Mouse (Mus musculus): Measurements from ENCODE around the gene Iqgap1. TPM values are rescaled to one million over a fixed set of nuclear protein-coding genes. Genes with fewer than 3 reads are reported as not detected.

The Iqgap1 gene
- total and polyA plus RNA-seq, 3 experiments: 20.6 to 87.9 (median 58.8) TPM

- no peak for TF ChIP-seq UBTF (IDR thresholded peaks at IDR 0.05; ENCODE audit: borderline replicate concordance, insufficient read depth, low read depth, low read length)
- TF ChIP-seq HCFC1 (IDR thresholded peaks at IDR 0.05; ENCODE audit: low read depth, low read length): peak; percentile 66
- no peak for TF ChIP-seq USF1 (IDR thresholded peaks at IDR 0.05; ENCODE audit: low read depth, low read length)
- TF ChIP-seq POLR2A (IDR thresholded peaks at IDR 0.05; ENCODE audit: control insufficient read depth in 1 of 2, insufficient read depth in 1 of 2, low read depth in 1 of 2, low read length in 2 of 2, poor library complexity in 1 of 2): peak; percentile 47 to 85; a peak in 2 of 4 replicates
- TF ChIP-seq MAZ (IDR thresholded peaks at IDR 0.05; ENCODE audit: low read depth, low read length): peak; percentile 48; the same call in 1 of the 2 replicates
Observed at GRCm38 (mm10) chr7:80803173-80803872, 22.5 kb downstream of the Iqgap1 start (continued).

DNA sequence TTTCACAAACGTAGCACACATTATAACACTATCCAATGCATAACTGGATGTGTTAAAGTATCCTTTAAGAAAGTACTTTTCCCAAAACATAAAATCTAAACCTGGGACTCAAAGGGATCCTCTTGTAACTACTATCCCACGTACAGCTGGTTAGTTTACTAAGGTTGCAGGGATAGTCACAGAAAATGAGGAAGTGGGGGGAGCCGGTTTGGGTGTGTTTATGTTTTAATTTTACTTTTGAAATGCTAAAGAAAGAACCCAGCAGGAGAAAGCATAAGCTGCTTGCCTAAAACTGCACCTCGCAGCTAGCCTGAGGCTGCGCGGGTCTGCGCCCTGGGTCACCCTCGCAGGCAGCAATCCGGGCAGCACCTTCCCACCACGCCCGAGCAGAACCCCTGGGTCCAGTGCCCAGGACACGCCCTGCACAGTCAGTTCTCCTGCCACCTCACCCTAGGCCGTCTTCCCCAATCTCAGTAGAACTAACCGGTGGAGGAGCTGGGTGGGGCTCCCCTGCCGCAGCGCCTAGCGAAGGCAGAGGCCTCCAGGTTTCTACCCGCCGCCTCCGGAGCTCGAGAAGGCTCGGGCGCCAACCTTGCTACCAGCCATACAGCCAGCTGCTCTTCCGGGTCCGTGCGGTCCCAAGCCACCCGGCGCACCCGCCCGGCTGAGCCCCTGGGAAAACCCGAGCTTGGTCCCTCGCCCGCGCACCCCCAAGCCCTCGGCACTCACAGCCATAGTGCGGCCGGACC, 23.2 kb downstream of the Iqgap1 start:
- peaks cover 0 to 14% of the 10 kb centered on the region in 2 experiments; a peak in 3 of 4 replicates for H3K4me1 ChIP-seq (ENCODE audit: control insufficient read depth in 1 of 2, insufficient read depth in 2 of 2, low read length in 2 of 2)
- no peaks in the 10 kb centered on the region for H3K9me3 ChIP-seq (replicated peaks; ENCODE audit: insufficient read depth, low read length)
- H3K27me3 ChIP-seq (ENCODE audit: control insufficient read depth in 1 of 2, insufficient read depth in 2 of 2, low read length in 2 of 2): no peaks in the 10 kb centered on the region
- peak; percentile 78 for TF ChIP-seq SIN3A (IDR thresholded peaks at IDR 0.05; ENCODE audit: low read length)
- TF ChIP-seq NRF1 (IDR thresholded peaks at IDR 0.05; ENCODE audit: insufficient read depth, low read depth, low read length, poor library complexity, severe bottlenecking): peak; percentile 33; the same call in 1 of the 2 replicates
- no peak for TF ChIP-seq TCF12 (IDR thresholded peaks at IDR 0.05; ENCODE audit: low read depth, low read length)
- TF ChIP-seq UBTF (IDR thresholded peaks at IDR 0.05; ENCODE audit: borderline replicate concordance, insufficient read depth, low read depth, low read length): peak; percentile 79; the same call in 1 of the 2 replicates
- peak; percentile 42 for TF ChIP-seq MAX (IDR thresholded peaks at IDR 0.05; ENCODE audit: low read length)
- no peak for TF ChIP-seq ZNF384 (IDR thresholded peaks at IDR 0.05; ENCODE audit: low read depth, low read length)
- TF ChIP-seq MAZ (IDR thresholded peaks at IDR 0.05; ENCODE audit: low read depth, low read length): peak; percentile 34; the same call in 1 of the 2 replicates
- TF ChIP-seq GABPA (IDR thresholded peaks at IDR 0.05; ENCODE audit: low read depth, low read length): no peak
- TF ChIP-seq ELF1 (IDR thresholded peaks at IDR 0.05; ENCODE audit: low read depth, low read length): peak; percentile 15; the same call in 1 of the 2 replicates
- peak; percentile 70 for TF ChIP-seq MXI1 (IDR thresholded peaks at IDR 0.05; ENCODE audit: low read depth, low read length)
- TF ChIP-seq JUND (IDR thresholded peaks at IDR 0.05; ENCODE audit: low read depth, low read length): no peak
- peak in 1 of 2 experiments; percentile 17; a peak in 1 of 4 replicates for TF ChIP-seq EP300 (IDR thresholded peaks at IDR 0.05; ENCODE audit: low read depth in 1 of 2, low read length in 2 of 2)
- peak; percentile 89 for TF ChIP-seq TBP (IDR thresholded peaks at IDR 0.05; ENCODE audit: low read depth, low read length)
- TF ChIP-seq BHLHE40 (IDR thresholded peaks at IDR 0.05; ENCODE audit: borderline replicate concordance, low read depth, low read length): no peak
- TF ChIP-seq E2F4 (IDR thresholded peaks at IDR 0.05; ENCODE audit: borderline replicate concordance, low read depth, low read length): no peak
- no peak for TF ChIP-seq MEF2A (IDR thresholded peaks at IDR 0.05; ENCODE audit: extremely low read depth, insufficient replicate concordance, low read depth, low read length, poor library complexity, severe bottlenecking)
- TF ChIP-seq ETS1 (IDR thresholded peaks at IDR 0.05; ENCODE audit: low read depth, low read length): peak; percentile 57; the same call in 1 of the 2 replicates
- H3K36me3 ChIP-seq (ENCODE audit: control insufficient read depth in 1 of 2, insufficient read depth in 2 of 2, low read length in 2 of 2): peaks cover 0 to 14% of the 10 kb centered on the region in 2 experiments; a peak in 3 of 4 replicates
- H3K79me2 ChIP-seq (ENCODE audit: control insufficient read depth, insufficient read depth, low read length, poor library complexity): peaks cover 11% of the 10 kb centered on the region
- peak overlapping the region; percentile 89 for H3K9ac ChIP-seq (ENCODE audit: control insufficient read depth, low read depth, low read length, poor library complexity, severe bottlenecking)
- H3K4me3 ChIP-seq (ENCODE audit: control insufficient read depth in 1 of 2, insufficient read depth in 1 of 2, low read depth in 2 of 2, low read length in 2 of 2): peak overlapping the region; percentile 69 to 89
- peak overlapping the region; percentile 60 for H3K27ac ChIP-seq (ENCODE audit: control insufficient read depth, low read depth, low read length)
- DNase-seq (ENCODE audit: low read depth, low spot score): peak; percentile 88

Data from MEL (cell line).